Mouse (Mus musculus) liver, embryonic 11.5 days (tissue): ENCODE measurements around the gene Gm17334. TPM values are rescaled to one million over a fixed set of nuclear protein-coding genes. Genes with fewer than 3 reads are reported as not detected.
"Not testable (repeated sequence)": the region's sequence is repeated elsewhere in the genome, so short reads cannot be mapped to it uniquely, and the experiment has no call there.

Experiments used
- ATAC-seq: fragments of 200-750 bp; cut with Nextera tagmentation; replicated peaks from 2 replicates; pipeline ENCODE4 v1.8.0; 2017; ENCODE audit warnings: moderate number of reproducible peaks, mild to moderate bottlenecking, moderate TSS enrichment, moderate library complexity; ENCODE audit not compliant: low FRiP score
- DNase-seq: peaks from one replicate; pipeline ENCODE4 v3.0.0-alpha.2; 2017; ENCODE audit warnings: low spot score
- H3K27ac ChIP-seq: fragments of 300-500 bp; sonication (generic); 2 replicates; pipeline ENCODE4 v1.5.1; 2014; ENCODE audit warnings: mild to moderate bottlenecking, low read depth, low read length, control low read depth
- H3K27me3 ChIP-seq: fragments of 300-500 bp; sonication (generic); replicated peaks from 2 replicates; pipeline ENCODE4 v1.6.1; 2014; ENCODE audit warnings: low read length, mixed read lengths; ENCODE audit not compliant: control insufficient read depth, insufficient read depth
- H3K36me3 ChIP-seq: fragments of 300-500 bp; sonication (generic); 2 replicates; pipeline ENCODE4 v1.6.1; 2014; ENCODE audit warnings: mild to moderate bottlenecking, low read length, moderate library complexity, mixed read lengths; ENCODE audit not compliant: control insufficient read depth, insufficient read depth
- H3K4me1 ChIP-seq: fragments of 300-500 bp; sonication (generic); replicated peaks from 2 replicates; pipeline ENCODE4 v1.6.1; 2014; ENCODE audit warnings: low read length, mixed read lengths; ENCODE audit not compliant: control insufficient read depth, insufficient read depth
- H3K4me2 ChIP-seq: fragments of 300-500 bp; sonication (generic); 2 replicates; pipeline ENCODE4 v1.6.1; 2014; ENCODE audit warnings: mild to moderate bottlenecking, control low read depth, moderate library complexity
- H3K4me3 ChIP-seq: fragments of 300-500 bp; sonication (generic); 2 replicates; pipeline ENCODE4 v1.5.1; 2014; ENCODE audit warnings: low read depth, low read length, control low read depth
- H3K9ac ChIP-seq: fragments of 300-500 bp; sonication (generic); 2 replicates; pipeline ENCODE4 v1.6.1; 2014; ENCODE audit warnings: low read depth, low read length, control low read depth
- H3K9me3 ChIP-seq: fragments of 300-500 bp; sonication (generic); 2 replicates; pipeline ENCODE4 v1.6.1; 2016; ENCODE audit warnings: low read length, inconsistent platforms, mixed read lengths; ENCODE audit not compliant: control insufficient read depth
- WGBS: fragments of 180-500 bp; shearing (Covaris S2); extraction: QIAGEN DNeasy Blood & Tissue Kit; methylation state at CpG from one replicate; pipeline ENCODE4 v1.1.7; 2014; 5-methylcytosine and 5-hydroxymethylcytosine counted together
- polyA plus RNA-seq: library from polyadenylated mRNA; unstranded; fragments of >200 nt; fragmentation: Nextera tagmentation; extraction: Ambion mirVana; gene quantifications from 2 replicates; pipeline ENCODE4 v1.2.1, GENCODE M21; 2014

Gm17334 gene
- polyA plus RNA-seq, 1 experiment from 2014 or later: not detected

DNA sequence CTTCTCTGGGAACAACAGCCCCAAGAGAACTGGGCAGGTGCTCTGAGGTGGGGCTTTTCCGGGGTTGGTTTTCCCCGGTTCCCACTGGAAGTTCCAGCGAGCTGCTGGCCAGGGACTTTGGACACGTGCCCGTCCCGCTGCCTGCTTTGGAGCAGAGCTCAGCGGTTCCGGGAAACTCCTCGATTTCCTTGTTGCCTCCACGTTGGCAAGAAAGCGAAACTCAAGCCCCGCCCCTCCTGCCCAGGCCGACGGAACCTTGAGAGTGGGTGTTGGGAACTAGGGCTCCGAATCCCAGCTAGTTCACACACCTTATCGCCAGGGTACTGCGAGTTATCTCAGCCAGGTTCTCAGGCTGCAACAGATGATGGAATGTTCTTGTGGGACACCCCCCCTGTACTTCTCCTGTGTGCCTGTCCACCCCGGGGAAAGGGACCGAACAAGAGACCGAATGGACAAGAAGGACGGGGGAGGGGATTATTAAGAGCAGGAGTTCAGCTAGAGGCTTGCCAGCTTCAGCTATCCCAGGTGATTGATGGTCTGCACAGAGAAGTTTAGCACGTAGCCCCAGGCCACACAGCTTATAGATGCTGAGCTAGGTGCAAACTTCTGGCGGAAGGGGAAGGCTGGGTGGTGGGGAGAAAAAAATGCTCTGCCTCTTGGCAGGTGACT is 10.0 kb downstream of the Gm17334 start:
- H3K36me3 ChIP-seq: no peaks in the 10 kb centered on the region
- peak; percentile 61 for DNase-seq
- peak; percentile 14; the same call in 1 of the 2 replicates for ATAC-seq
- peak overlapping the region; percentile 77 for H3K27ac ChIP-seq
- H3K4me3 ChIP-seq: peak overlapping the region; percentile 45
- 3% methylated on average over 23 of the region's 23 CpGs for WGBS
- 0 out of 2 replicates have a peak, but pooled peaks cover 2% of the 10 kb centered on the region for H3K27me3 ChIP-seq
- peak overlapping the region; percentile 51 for H3K9ac ChIP-seq
- no peaks in the 10 kb centered on the region for H3K9me3 ChIP-seq
- H3K4me1 ChIP-seq: peaks cover 22% of the 10 kb centered on the region
- peak overlapping the region; percentile 74 for H3K4me2 ChIP-seq

DNA sequence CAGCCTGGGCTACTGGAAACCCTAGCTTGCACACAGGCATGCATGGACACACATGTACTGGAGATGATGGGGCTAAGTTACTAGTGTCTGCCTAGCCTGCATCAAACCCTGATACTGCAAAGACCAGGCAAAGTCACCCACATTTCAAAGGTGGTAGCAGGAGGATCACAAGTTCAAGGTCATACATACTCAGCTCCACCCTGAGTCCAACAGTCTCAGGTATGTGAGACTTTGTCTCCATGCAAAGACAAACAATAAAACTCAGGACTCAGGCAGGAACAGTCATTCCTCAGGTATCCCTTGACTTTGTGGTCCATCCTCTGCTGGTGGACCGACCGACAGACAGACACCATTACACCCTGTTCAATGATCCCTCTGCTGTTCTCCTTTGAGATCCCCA is 10.6 kb downstream of the Gm17334 start:
- peak overlapping the region; percentile 30; the same call in 1 of the 2 replicates for H3K27ac ChIP-seq
- WGBS: 40% methylated on average over 2 of the region's 2 CpGs
- peak overlapping the region; percentile 45 for H3K4me3 ChIP-seq
- H3K9ac ChIP-seq: peak overlapping the region; percentile 51
- peaks cover 22% of the 10 kb centered on the region for H3K4me1 ChIP-seq
- H3K4me2 ChIP-seq: peak overlapping the region; percentile 74
- H3K9me3 ChIP-seq: no peaks in the 10 kb centered on the region
- DNase-seq: no peak
- 0 out of 2 replicates have a peak, but pooled peaks cover 2% of the 10 kb centered on the region for H3K27me3 ChIP-seq
- no peak for ATAC-seq
- no peaks in the 10 kb centered on the region for H3K36me3 ChIP-seq

DNA sequence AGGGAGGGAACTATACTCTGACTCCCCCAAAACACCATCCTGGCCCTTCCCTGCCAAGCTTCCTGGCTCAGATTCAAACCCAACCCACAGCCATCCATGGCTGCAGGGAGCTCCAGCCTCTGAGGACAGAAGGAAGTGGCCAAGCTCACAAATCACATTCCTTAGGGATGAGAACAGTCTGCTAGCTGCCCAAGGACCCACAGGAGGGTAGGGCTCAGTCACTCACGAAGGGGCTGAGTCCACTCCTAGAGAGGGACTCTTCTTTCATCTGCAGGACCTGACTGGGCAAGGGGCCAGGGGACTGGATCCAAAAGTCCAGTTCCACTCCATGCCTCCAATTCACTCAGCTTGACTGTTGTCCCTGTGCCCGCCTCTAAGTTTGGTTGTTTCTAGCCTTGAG is 11.2 kb downstream of the Gm17334 start:
- Histone ChIP-seq H3K36me3 (no peaks in the 10 kb centered on the region), H3K9me3 (no peaks in the 10 kb centered on the region), H3K27me3 (0 out of 2 replicates have a peak, but pooled peaks cover 2% of the 10 kb centered on the region), H3K27ac (peak overlapping the region; percentile 30; the same call in 1 of the 2 replicates), H3K9ac (no peak overlapping the region), H3K4me1 (peaks cover 22% of the 10 kb centered on the region), H3K4me3 (no peak overlapping the region), H3K4me2 (no peak overlapping the region)
- ATAC-seq (no peak), DNase-seq (no peak)
- WGBS: 75% methylated on average over 2 of the region's 2 CpGs

DNA sequence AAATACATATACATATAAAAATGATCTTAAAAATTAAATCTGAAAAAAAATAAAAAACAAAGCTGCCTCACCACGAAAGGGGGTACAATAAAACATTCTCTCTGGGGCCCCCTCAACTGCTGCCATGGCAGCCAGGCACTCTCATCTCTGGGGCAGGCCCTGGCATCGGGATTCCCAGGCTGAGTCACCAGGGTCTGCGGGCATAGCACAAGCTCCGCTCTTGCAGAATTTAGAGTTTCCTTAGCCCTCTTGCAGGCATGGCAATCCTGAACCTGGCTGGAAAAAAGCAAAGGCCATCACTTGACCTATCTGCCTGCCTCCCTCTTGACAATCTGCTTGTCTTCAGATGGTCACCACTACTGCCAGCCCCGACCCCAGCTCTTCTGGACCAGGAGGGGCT is 11.7 kb downstream of the Gm17334 start:
- Histone ChIP-seq H3K27me3 (0 out of 2 replicates have a peak, but pooled peaks cover 2% of the 10 kb centered on the region), H3K9ac (no peak overlapping the region), H3K9me3 (no peaks in the 10 kb centered on the region), H3K4me1 (peaks cover 22% of the 10 kb centered on the region), H3K4me3 (no peak overlapping the region), H3K4me2 (no peak overlapping the region), H3K36me3 (no peaks in the 10 kb centered on the region), H3K27ac (no peak overlapping the region)
- ATAC-seq (no peak), DNase-seq (no peak)
- 75% methylated on average over 5 of the region's 5 CpGs for WGBS

DNA sequence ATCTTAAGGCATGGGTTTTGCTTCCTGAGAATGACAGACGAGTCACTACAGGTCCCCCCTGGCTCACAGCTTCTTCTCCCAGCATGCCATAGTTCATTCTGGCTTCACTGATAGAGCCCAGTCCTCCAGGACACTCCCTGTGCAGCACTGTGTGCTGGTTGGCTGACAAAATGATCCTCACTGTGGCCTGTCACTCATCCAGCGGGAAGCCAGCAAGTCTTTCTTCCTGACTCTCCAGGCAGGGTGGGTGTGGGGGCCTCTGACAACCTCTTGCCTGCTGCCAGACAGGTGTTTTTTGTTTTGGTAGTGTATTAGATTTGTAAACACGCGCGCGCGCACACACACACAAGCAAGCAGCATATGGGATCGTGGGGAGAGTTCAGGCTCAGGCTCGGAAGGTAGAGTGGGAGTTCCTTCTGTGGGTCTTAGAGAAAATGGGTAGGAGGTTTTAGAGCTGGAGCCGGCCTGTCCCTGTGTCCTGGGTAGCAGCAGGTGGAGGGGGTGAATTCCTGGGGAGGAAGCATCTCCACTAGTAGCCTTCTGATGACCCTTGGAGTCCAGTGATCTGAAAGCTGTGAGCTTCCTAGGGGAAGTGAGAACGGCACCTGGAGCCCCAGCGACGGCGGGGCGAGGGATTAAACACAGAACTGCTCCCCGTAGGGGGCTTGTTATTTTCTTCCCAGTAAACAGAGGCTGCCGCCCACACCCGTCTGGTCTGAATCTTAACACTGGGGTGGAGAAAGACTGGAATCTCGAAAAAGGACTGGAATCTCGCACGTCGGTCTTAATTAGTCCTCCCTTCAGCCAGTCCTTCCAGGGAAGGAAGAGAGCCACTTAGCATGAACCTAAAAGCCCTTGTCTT is 13.2 kb downstream of the Gm17334 start:
- no peak overlapping the region for H3K4me3 ChIP-seq
- H3K36me3 ChIP-seq: no peaks in the 10 kb centered on the region
- 0 out of 2 replicates have a peak, but pooled peaks cover 2% of the 10 kb centered on the region for H3K27me3 ChIP-seq
- H3K4me2 ChIP-seq: 0 out of 2 replicates have a peak overlapping the region, but pooled peaks have one; percentile 20
- peaks cover 18% of the 10 kb centered on the region for H3K4me1 ChIP-seq
- H3K27ac ChIP-seq: no peak overlapping the region
- H3K9me3 ChIP-seq: no peaks in the 10 kb centered on the region
- no peak for DNase-seq
- no peak overlapping the region for H3K9ac ChIP-seq
- 34% methylated on average over 22 of the region's 22 CpGs for WGBS
- 0 out of 2 replicates have a peak, but pooled peaks have one; percentile 27 for ATAC-seq

DNA sequence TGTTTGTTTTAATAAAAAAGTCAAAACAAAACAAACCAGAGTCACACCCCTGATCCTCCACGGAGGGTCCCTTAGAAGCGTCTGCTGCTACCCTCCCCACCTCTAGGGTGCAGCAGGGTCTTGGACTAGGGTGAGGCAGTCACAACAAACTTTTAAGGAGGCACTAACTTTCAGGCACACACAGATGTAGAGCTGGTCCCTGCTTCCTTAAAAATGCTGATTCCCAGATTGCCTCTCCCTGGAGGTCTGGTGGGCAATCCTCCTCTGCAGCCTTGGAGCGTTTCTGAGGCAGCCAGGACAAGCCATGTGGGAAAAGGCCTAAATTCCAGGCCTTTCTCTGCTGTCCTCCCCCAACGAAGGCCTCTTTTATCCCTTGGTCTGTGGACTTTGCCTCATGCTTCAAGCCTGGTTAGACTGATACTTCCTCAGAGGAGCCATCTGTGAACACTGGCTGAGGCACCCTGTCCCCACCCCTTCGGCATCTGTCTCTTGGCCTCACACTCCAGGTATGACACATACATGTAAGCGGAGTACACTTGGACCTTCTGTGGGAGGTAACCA is 14.1 kb downstream of the Gm17334 start:
- DNase-seq (no peak), ATAC-seq (no peak)
- Histone ChIP-seq H3K27ac (no peak overlapping the region), H3K36me3 (no peaks in the 10 kb centered on the region), H3K9ac (no peak overlapping the region), H3K4me3 (no peak overlapping the region), H3K9me3 (no peaks in the 10 kb centered on the region), H3K27me3 (0 out of 2 replicates have a peak, but pooled peaks cover 2% of the 10 kb centered on the region), H3K4me1 (peaks cover 15% of the 10 kb centered on the region), H3K4me2 (no peak overlapping the region)
- 52% methylated on average over 6 of the region's 6 CpGs for WGBS

DNA sequence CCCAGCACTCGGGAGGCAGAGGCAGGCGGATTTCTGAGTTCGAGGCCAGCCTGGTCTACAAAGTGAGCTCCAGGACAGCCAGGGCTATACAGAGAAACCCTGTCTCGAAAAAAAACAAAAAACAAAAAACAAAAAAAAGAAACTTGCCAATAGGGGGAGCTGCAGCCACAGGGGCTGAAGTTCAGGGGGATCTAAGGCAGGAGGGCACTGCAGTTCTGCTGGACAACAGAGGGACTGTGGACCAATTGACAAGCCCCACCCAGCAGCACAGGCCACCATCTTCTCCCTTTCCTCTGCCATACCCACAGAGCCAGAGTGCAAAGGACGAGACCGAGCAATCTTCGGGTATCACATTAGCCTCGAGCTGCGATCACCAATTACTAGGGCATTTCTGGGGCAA is 15.0 kb downstream of the Gm17334 start:
- not testable (repeated sequence) for H3K27ac ChIP-seq, ATAC-seq, H3K36me3 ChIP-seq, H3K27me3 ChIP-seq, H3K4me3 ChIP-seq, H3K9me3 ChIP-seq, H3K4me2 ChIP-seq, H3K9ac ChIP-seq, H3K4me1 ChIP-seq, DNase-seq
- 77% methylated on average over 9 of the region's 9 CpGs for WGBS

DNA sequence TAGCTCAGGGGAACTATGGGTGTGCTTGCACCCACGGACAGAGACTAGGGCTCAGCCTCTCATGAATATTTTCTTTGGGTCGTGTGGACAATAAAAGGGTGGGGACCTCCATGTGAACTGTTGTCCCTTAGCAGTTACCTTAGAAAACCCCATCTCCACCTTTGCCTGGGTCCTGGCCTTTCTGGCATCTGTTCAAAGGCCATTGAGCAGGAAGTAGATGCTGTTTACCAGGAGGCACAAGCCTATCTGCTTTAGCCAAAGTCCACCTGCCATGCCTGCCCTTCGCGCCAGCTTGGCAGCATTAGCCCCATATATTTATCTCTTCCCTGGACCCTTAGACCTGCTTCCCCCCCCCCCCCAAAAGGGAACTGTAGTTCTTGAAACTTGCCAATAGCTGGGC is 15.4 kb downstream of the Gm17334 start:
- no peaks in the 10 kb centered on the region for H3K9me3 ChIP-seq
- no peak for ATAC-seq
- DNase-seq: no peak
- peaks cover 3% of the 10 kb centered on the region for H3K4me1 ChIP-seq
- H3K4me3 ChIP-seq: no peak overlapping the region
- WGBS: 74% methylated on average over 4 of the region's 4 CpGs
- 0 out of 2 replicates have a peak, but pooled peaks cover 2% of the 10 kb centered on the region for H3K27me3 ChIP-seq
- H3K9ac ChIP-seq: no peak overlapping the region
- no peak overlapping the region for H3K27ac ChIP-seq
- H3K36me3 ChIP-seq: no peaks in the 10 kb centered on the region
- H3K4me2 ChIP-seq: no peak overlapping the region
